Mouse (Mus musculus) limb, embryonic 14.5 days (tissue): ENCODE data around the gene Gapdh. TPM values are rescaled to one million over a fixed set of nuclear protein-coding genes. Genes with fewer than 3 reads are reported as not detected.

ENCODE experiments used
- ATAC-seq: fragments of 200-750 bp; cut with Nextera tagmentation; 2 replicates; pipeline ENCODE4 v1.8.0; 2017; ENCODE audit warnings: low read depth, moderate number of reproducible peaks, moderate TSS enrichment; ENCODE audit not compliant: low FRiP score
- DNase-seq: peaks from one replicate; pipeline ENCODE4 v3.0.0-alpha.2; 2015; ENCODE audit warnings: low spot score
- H3K27ac ChIP-seq: fragments of 300-500 bp; sonication (generic); replicated peaks from 2 replicates; pipeline ENCODE4 v1.5.1; 2014; ENCODE audit warnings: low read depth, mild to moderate bottlenecking, low read length, moderate library complexity, mixed read lengths
- H3K27me3 ChIP-seq: fragments of 300-500 bp; sonication (generic); 2 replicates; pipeline ENCODE4 v1.6.1; 2014; ENCODE audit warnings: low read length, mixed read lengths; ENCODE audit not compliant: control insufficient read depth, insufficient read depth
- H3K36me3 ChIP-seq: fragments of 300-500 bp; sonication (generic); 2 replicates; pipeline ENCODE4 v1.6.1; 2014; ENCODE audit warnings: mild to moderate bottlenecking, low read length, moderate library complexity, mixed read lengths; ENCODE audit not compliant: control insufficient read depth, insufficient read depth
- H3K4me1 ChIP-seq: fragments of 300-500 bp; sonication (generic); 2 replicates; pipeline ENCODE4 v1.6.1; 2014; ENCODE audit warnings: antibody characterized with exemption, low read length, mixed read lengths; ENCODE audit not compliant: control insufficient read depth, insufficient read depth
- H3K4me2 ChIP-seq: fragments of 300-500 bp; sonication (generic); replicated peaks from 2 replicates; pipeline ENCODE4 v1.6.1; 2014; ENCODE audit warnings: low read depth, mild to moderate bottlenecking, low read length, moderate library complexity; ENCODE audit not compliant: severe bottlenecking
- H3K4me3 ChIP-seq: fragments of 300-500 bp; sonication (generic); replicated peaks from 2 replicates; pipeline ENCODE4 v1.5.1; 2014; ENCODE audit warnings: low read length
- H3K9ac ChIP-seq: fragments of 300-500 bp; sonication (generic); 2 replicates; pipeline ENCODE4 v1.6.1; 2014; ENCODE audit warnings: mild to moderate bottlenecking, low read depth, low read length, moderate library complexity; ENCODE audit not compliant: severe bottlenecking
- H3K9me3 ChIP-seq: fragments of 300-500 bp; sonication (generic); 2 replicates; pipeline ENCODE4 v1.6.1; 2016; ENCODE audit warnings: low read length; ENCODE audit not compliant: control insufficient read depth
- POLR2A ChIP-seq: fragments of 200-500 bp; IDR thresholded peaks from 2 replicates; pipeline ENCODE4 v1.8.0; 2012; ENCODE audit warnings: inconsistent platforms, mild to moderate bottlenecking, moderate library complexity, borderline replicate concordance; ENCODE audit not compliant: insufficient read depth, insufficient read length; ENCODE audit errors: extremely low read depth
- WGBS: fragments of 180-500 bp; shearing (Covaris S2); extraction: QIAGEN DNeasy Blood & Tissue Kit; methylation state at CpG from one replicate; pipeline ENCODE4 v1.1.7; 2014; 5-methylcytosine and 5-hydroxymethylcytosine counted together
- polyA plus RNA-seq, 2 experiments: library from polyadenylated mRNA; depleted of rRNA in 1 of 2; stranded (reverse) in 1 of 2; unstranded in 1 of 2; fragments of >200 nt; fragmentation: Nextera tagmentation in 1 of 2; extraction: Ambion mirVana in 1 of 2; gene quantifications; 2 replicates each; pipeline versions ENCODE4 v1.2.1 to v1.2.3; 2012 to 2014

The Gapdh gene
- 3,758 and 4,454 TPM in 2 replicates for polyA plus RNA-seq (2012; rRNA removed)
- 1,656 and 1,691 TPM in 2 replicates for polyA plus RNA-seq (2014; fragmentation: Nextera tagmentation; extraction: Ambion mirVana)

- 3% methylated on average over 18 of the region's 18 CpGs for WGBS
- TF ChIP-seq POLR2A = no peak
- H3K36me3 ChIP-seq = peaks cover 71% of the 10 kb centered on the region
Observed at GRCm38 (mm10) chr6:125166051-125166751, at the start of gene Gapdh. Gapdh (minus strand) TSS chr6:125166467.

GRCm38 (mm10) chr6:125215148-125215954 lies 49.1 kb upstream of the Gapdh start, which contains the start of gene Vamp1:
Vamp1 (plus strand) TSS chr6:125215551.
- H3K4me2 ChIP-seq = peak within 1 kb of the TSS; percentile 88
- no peaks in the 10 kb centered on the region for H3K27me3 ChIP-seq
- H3K9ac ChIP-seq = peak within 1 kb of the TSS; percentile 71
- H3K4me1 ChIP-seq = no peaks in the 10 kb centered on the region
- H3K36me3 ChIP-seq = no peaks in the 10 kb centered on the region
- TF ChIP-seq POLR2A = peak; percentile 76; the same call in 1 of the 2 replicates
- H3K27ac ChIP-seq = peak within 1 kb of the TSS; percentile 56
- WGBS = 0% methylated on average over 47 of the region's 48 CpGs
- DNase-seq (peak; percentile 98), ATAC-seq (peak; percentile 95)
- H3K9me3 ChIP-seq = no peaks in the 10 kb centered on the region
- H3K4me3 ChIP-seq = peak within 1 kb of the TSS; percentile 63

More at GRCm38 (mm10) chr6:125166051-125166751, at the start of gene Gapdh:
- H3K4me3 ChIP-seq = peak within 1 kb of the TSS; percentile 96
- no peaks in the 10 kb centered on the region for H3K9me3 ChIP-seq
- ATAC-seq = peak; percentile 21
- peaks cover 28% of the 10 kb centered on the region for H3K4me1 ChIP-seq
- peak within 1 kb of the TSS; percentile 88 for H3K27ac ChIP-seq
- peak within 1 kb of the TSS; percentile 96 for H3K9ac ChIP-seq
- DNase-seq = peak; percentile 70
- peak within 1 kb of the TSS; percentile 91 for H3K4me2 ChIP-seq
- H3K27me3 ChIP-seq = no peaks in the 10 kb centered on the region

GRCm38 (mm10) chr6:125213715-125214114 lies 47.4 kb upstream of the Gapdh start:
- Histone ChIP-seq H3K27ac (no peak overlapping the region), H3K4me1 (no peaks in the 10 kb centered on the region), H3K27me3 (no peaks in the 10 kb centered on the region), H3K9ac (no peak overlapping the region), H3K9me3 (no peaks in the 10 kb centered on the region), H3K4me2 (no peak overlapping the region), H3K36me3 (no peaks in the 10 kb centered on the region), H3K4me3 (no peak overlapping the region)
- DNase-seq = no peak
- WGBS = 81% methylated on average over 6 of the region's 6 CpGs
- TF ChIP-seq POLR2A = no peak
- no peak for ATAC-seq

GRCm38 (mm10) chr6:125213129-125213528 lies 46.9 kb upstream of the Gapdh start:
- Histone ChIP-seq H3K4me3 (no peak overlapping the region), H3K27ac (no peak overlapping the region), H3K4me1 (no peaks in the 10 kb centered on the region), H3K9me3 (no peaks in the 10 kb centered on the region), H3K27me3 (no peaks in the 10 kb centered on the region), H3K9ac (no peak overlapping the region), H3K4me2 (no peak overlapping the region), H3K36me3 (no peaks in the 10 kb centered on the region)
- no peak for DNase-seq
- TF ChIP-seq POLR2A = no peak
- 68% methylated on average over 6 of the region's 6 CpGs for WGBS
- no peak for ATAC-seq

- DNase-seq (no peak), ATAC-seq (no peak)
- no peak overlapping the region for H3K27ac ChIP-seq
- H3K9me3 ChIP-seq = no peaks in the 10 kb centered on the region
- no peaks in the 10 kb centered on the region for H3K36me3 ChIP-seq
- H3K4me2 ChIP-seq = no peak overlapping the region
- TF ChIP-seq POLR2A = no peak
- H3K4me3 ChIP-seq = no peak overlapping the region
- no peaks in the 10 kb centered on the region for H3K4me1 ChIP-seq
- no peak overlapping the region for H3K9ac ChIP-seq
- 33% methylated on average over 2 of the region's 2 CpGs for WGBS
- no peaks in the 10 kb centered on the region for H3K27me3 ChIP-seq
Observed at GRCm38 (mm10) chr6:125212621-125213020, 46.4 kb upstream of the Gapdh start.
